Mouse (Mus musculus): Measurements from ENCODE around the gene Strn4.

The Strn4 gene

DNA sequence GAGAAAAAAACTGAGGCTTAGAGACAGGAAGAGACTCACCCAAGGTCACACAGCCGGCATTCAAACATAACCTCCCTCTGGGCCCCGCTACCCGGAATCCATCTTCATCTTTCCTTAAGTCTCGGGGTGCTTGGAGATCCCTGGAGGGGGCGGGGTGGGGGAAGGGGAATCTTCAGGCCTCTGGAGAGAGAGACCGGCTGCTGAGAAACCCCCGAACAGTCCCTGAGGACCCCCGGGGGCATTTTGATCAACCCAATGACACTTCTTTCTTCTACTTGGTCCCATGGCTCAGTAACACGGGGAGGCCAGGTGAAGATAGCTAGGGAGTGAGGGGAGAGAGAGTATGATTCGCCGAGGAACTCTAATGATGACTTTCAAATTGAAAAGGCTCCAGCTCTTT, 60.3 kb downstream of the Strn4 start:
- DNase-seq (ENCODE audit: low read depth) = peak; percentile 42

DNA sequence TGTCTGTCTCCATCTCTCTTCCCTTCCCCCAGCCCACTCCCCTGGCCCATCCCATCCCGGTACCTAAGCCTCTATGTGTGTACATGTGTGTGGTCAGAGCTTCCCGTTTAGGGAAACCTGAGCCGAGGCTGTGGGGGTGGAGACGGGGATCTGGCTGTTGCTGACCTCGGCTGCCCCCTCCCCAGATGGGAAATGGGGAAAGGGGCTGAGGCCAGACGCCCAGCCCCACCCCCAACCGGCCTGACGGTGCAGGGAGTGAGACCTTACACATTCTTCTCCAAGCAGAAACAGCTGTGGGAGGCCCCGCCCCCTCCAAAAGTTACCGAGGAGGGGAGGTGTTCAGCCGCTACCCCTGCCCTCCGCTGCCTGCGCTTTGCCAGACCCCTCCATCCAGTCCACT, 60.9 kb downstream of the Strn4 start:
- peak; percentile 29 for DNase-seq (ENCODE audit: low read depth)

DNA sequence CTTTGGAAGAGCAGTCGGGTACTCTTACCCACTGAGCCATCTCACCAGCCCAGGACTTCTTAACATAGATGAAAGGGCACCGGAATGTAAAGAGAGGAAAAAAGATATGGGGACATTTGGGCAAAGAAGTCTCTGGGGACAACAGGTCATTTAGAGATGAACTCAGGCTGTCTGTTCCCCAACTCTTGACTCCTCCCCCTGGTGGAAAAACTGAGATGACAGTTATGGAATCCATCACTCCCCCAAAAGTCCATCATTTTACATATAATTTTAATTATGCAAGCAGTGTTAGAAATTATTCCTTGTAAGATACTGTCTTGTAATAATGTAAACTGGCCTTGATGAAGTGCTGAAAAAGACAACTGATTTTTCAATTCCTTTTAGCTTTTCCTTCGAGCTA, 62.0 kb downstream of the Strn4 start:
- peak; percentile 42 for DNase-seq (ENCODE audit: low read depth)

DNA sequence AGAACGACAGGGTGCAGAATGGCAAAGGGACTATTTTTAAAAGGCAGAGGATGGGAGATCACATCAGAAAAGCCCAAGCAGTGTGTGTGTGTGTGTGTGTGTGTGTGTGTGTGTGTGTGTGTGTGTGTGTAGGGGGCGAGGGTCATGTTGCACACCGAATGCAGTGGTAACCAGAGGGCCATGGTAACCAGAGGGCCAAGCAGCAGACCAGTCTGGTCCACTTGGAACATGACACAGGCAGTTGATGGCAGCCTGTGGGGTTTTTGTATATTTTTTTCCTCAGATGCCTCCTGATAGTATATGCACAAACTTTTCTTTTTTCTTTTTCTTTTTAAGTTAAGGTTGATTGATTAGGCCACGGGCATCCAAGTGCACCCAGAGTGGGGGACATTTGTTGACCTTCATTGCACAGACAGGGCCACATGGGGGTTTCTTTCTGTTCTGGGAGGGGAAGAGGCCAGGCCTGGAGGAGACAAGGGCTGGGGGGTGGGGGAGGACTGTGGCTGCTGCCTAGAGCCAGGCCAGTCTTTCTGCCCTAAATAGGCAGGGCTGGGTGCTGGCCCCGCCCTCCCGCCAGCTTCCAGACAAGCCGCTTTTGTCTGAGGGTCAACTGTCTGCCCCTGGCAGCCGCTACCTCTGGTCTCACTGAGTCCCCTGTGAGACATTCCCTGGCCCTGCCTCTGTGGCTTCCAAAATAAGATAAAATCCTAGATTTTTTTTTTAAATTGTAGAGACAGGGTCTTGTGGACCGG, 64.3 kb downstream of the Strn4 start:
- DNase-seq (ENCODE audit: low read depth) = no peak

DNA sequence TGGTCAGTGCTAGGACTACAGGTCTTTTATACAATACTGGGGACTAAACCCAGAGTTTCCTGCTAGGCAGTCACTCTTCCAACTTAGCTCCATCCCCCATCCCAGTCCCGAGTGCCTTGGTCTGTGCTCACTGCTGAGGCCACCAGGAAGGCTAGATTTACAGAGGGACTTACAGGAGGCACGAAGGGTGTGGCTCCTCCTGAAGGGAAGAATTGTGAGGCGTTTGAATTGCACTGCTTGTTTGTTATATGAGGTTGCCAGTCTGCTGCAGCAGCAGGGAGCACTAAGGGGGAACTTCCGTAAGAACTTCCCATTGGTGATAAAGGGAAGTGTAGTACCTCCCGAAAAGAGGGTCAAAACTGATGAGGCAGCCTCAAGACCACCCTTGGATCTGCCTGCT, 64.9 kb downstream of the Strn4 start:
- no peak for DNase-seq (ENCODE audit: low read depth)

DNA sequence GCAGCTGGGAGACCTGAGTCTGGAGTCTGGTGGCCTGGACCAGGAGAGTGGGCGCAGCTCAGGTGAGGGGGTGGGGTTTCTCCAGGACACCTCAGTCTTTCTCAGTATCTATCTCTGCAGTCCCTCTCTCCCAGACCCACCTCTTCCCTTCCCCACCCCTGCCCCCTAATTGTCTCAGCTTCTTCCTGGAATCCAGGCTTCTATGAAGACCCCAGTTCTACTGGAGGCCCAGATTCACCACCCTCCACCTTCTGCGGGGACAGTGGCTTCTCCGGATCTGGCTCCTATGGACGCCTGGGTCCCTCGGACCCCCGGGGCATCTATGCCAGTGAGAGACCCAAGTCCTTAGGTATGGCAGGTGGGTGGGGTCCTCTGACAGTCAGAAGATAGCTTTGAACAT, 67.5 kb downstream of the Strn4 start:
- DNase-seq (ENCODE audit: low read depth) = no peak

DNA sequence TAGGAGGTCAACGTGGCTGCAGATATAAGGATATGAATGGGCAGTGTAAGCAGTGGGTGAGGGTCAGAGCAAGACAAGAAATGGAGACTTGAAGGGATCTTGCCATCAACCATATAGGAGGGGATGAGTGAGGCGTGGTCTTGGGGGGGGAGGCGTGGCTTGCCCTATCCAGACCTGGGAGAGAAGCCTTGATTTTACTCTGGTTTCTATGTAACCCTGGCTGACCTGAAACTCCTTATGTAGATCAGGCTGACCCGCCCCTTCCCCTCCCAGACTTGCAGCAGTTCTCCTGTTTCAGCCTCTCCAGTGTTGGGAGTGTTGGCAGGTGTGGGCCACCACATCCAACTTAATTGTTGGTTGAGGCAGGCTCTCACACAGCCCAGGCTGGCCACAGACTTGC, 68.6 kb downstream of the Strn4 start:
- DNase-seq (ENCODE audit: low read depth) = no peak

DNA sequence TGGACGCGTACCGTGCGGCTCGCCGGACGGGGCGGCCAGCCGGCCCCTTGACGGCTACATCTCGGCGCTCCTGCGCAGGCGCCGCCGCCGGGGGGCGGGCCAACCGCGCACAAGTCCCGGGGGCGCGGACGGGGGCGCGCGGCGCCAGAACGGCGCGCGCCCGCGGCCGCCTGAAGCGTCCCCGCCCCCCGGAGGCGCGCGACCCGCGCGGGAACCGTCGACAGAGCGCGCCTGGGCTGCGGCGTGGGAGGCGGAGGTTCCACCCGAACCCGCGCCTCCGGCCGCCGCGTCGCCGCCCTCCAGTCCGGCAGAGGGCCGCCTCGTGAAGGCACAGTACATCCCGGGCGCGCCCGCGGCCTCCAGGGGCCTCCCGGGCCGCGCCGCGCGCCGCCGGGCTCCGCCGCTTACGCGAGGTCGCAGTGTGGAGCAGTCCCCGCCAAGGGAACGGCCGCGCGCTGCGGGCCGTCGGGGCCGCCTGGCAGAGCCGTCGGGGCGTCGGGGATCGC, 69.6 kb downstream of the Strn4 start:
- DNase-seq (ENCODE audit: low read depth) = peak; percentile 42

DNA sequence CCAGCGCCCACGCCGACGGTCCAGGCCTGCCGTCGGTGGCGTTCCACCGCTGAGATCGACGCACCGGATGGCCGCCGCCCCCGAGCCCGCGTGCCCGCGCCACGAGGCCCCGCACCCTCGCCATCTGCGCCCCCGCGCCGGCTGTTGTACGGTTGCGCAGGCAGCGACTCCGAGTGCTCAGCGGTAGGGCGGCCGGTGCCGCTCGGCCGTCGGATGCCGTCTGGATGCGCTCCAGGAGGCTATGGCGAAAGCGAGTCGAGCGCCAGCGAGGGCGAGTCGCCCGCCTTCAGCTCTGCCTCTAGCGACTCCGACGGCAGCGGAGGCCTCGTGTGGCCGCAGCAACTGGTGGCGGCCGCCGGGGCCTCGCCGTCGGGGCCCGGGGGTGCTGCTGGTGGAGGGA, 70.2 kb downstream of the Strn4 start:
- no peak for DNase-seq (ENCODE audit: low read depth)

Measured in induced T-regulatory cell, adult 2 months (primary cell).